Mouse (Mus musculus) hindbrain, embryonic 10.5 days (tissue): Measurements from ENCODE around the gene Man2a2. TPM values are rescaled to one million over a fixed set of nuclear protein-coding genes. Genes with fewer than 3 reads are reported as not detected.
"Not testable (repeated sequence)": the region's sequence is repeated elsewhere in the genome, so short reads cannot be mapped to it uniquely, and the experiment has no call there.

ENCODE experiments used
- DNase-seq: peaks from one replicate; pipeline ENCODE4 v3.0.0-alpha.2; 2017; ENCODE audit warnings: low spot score
- H3K27ac ChIP-seq: fragments of 300-500 bp; sonication (generic); 2 replicates; pipeline ENCODE4 v1.5.1; 2016; ENCODE audit warnings: mild to moderate bottlenecking, moderate library complexity
- H3K27me3 ChIP-seq: fragments of 300-500 bp; sonication (generic); 2 replicates; pipeline ENCODE4 v1.6.1; 2016; ENCODE audit warnings: mild to moderate bottlenecking; ENCODE audit not compliant: poor library complexity, insufficient read depth, severe bottlenecking
- H3K36me3 ChIP-seq: fragments of 300-500 bp; sonication (generic); 2 replicates; pipeline ENCODE4 v1.6.1; 2016; ENCODE audit warnings: mild to moderate bottlenecking, moderate library complexity
- H3K4me1 ChIP-seq: fragments of 300-500 bp; sonication (generic); replicated peaks from 2 replicates; pipeline ENCODE4 v1.6.1; 2016; ENCODE audit warnings: mild to moderate bottlenecking
- H3K4me3 ChIP-seq: fragments of 300-500 bp; sonication (generic); 2 replicates; pipeline ENCODE4 v1.5.1; 2016; ENCODE audit warnings: mild to moderate bottlenecking, moderate library complexity
- H3K9me3 ChIP-seq: fragments of 300-500 bp; sonication (generic); 2 replicates; pipeline ENCODE4 v1.6.1; 2016; ENCODE audit warnings: mild to moderate bottlenecking, moderate library complexity
- WGBS: fragments of 180-500 bp; shearing (Covaris S2); methylation state at CpG from one replicate; pipeline ENCODE4 v1.1.7; 2016; 5-methylcytosine and 5-hydroxymethylcytosine counted together
- polyA plus RNA-seq: library from polyadenylated mRNA; unstranded; fragments of >200 nt; fragmentation: Nextera tagmentation; extraction: Ambion mirVana; gene quantifications from 2 replicates; pipeline ENCODE4 v1.2.1, GENCODE M21; 2016

Gene Man2a2
- polyA plus RNA-seq, 1 experiment from 2014 or later, result 17.7 TPM

GRCm38 (mm10) chr7:80405188-80405695 lies 34.1 kb upstream of the Man2a2 start, which contains the start of gene Furin:
Gene Furin (minus strand): TSS chr7:80405436.
- peaks cover 18% of the 10 kb centered on the region for H3K4me1 ChIP-seq
- DNase-seq, result no peak
- WGBS, result 78% methylated on average over 9 of the region's 9 CpGs
- H3K9me3 ChIP-seq, result no peaks in the 10 kb centered on the region
- H3K4me3 ChIP-seq, result no peak within 1 kb of the TSS
- H3K27me3 ChIP-seq, result peaks cover 30% of the 10 kb centered on the region
- no peak within 1 kb of the TSS for H3K27ac ChIP-seq
- no peaks in the 10 kb centered on the region for H3K36me3 ChIP-seq

DNA sequence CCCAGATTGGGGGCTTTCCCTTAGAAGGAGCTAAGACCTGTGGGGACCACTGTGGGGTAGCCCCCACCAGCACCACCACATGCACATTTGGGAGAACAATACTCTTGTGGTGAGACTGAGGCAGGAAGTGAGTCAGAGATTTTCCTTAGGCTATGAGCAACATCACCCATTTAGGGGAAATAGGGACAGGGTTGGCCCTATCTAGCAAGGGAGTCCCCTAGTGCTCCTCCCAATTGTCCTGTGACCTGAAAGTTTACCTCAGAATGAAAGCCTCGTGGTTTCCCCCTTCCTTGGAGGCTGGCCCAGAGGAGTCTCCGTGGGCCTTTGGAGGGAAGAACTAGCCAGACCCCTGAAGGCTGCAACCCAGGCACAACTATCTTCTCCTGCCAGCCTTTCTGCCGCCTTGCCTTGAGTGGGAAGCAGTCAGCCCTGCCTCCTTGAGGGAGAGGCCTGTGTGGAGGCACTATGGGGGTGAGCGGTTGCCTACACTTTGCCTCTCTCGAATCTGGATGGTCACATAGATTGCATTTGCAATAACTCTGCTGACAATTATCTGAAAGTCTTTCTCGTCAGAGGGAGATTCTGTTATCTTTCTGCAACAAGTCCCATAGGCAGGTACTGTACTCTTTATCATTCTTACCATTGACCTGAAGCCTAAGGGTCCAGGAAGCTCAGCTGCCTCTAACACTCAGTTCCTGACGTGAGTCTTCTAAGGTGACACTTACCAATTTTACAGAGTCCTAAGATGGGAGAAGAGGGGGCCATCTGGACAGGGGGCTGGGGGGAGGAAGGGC lies 33.1 kb upstream of the Man2a2 start:
- H3K9me3 ChIP-seq, result no peaks in the 10 kb centered on the region
- no peak overlapping the region for H3K27ac ChIP-seq
- DNase-seq, result no peak
- no peaks in the 10 kb centered on the region for H3K36me3 ChIP-seq
- H3K4me1 ChIP-seq, result peaks cover 23% of the 10 kb centered on the region
- peaks cover 30% of the 10 kb centered on the region for H3K27me3 ChIP-seq
- 58% methylated on average over 7 of the region's 7 CpGs for WGBS
- H3K4me3 ChIP-seq, result no peak overlapping the region

- Histone ChIP-seq H3K36me3 (0 out of 2 replicates have a peak, but pooled peaks cover 1% of the 10 kb centered on the region), H3K27ac (no peak overlapping the region), H3K4me1 (peaks cover 30% of the 10 kb centered on the region), H3K27me3 (peaks cover 30% of the 10 kb centered on the region), H3K9me3 (no peaks in the 10 kb centered on the region), H3K4me3 (peak overlapping the region; percentile 93; the same call in 1 of the 2 replicates)
- 55% methylated on average over 9 of the region's 9 CpGs for WGBS
- no peak for DNase-seq
Observed at GRCm38 (mm10) chr7:80403551-80403950, 32.4 kb upstream of the Man2a2 start.

DNA sequence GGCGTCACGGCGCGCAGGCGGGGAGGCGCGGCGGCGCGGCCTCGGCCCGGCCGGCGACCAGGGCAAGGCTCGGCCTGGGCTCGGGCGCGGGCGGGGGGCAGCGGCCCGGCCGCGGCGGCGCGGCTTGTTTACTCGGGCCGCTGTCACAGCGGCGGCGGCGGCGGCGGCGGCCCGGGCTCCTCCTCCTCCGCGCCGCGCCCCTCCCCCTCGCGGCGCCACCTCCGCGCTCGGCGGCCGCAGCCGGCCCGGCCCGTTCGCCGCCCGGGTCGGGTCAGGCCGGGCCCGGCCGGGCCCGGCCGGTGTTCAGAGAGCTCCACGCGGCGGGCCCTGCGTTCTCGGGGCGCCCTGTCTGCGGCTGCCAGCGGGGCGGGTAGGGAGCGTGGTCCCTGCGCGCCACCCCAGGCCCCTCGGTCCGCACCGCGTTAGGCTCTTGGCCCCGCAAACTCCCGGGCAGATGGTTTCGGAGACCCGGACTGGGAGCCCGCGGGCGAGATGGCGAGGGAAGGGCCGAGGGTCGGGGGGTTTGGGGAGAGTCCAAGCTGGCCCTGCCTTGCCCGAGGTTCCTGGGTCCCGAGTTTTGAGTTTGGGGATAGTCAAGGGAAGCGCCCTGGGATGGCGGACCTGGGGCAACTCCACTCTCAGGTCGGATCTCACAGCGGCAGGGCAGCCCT lies 31.6 kb upstream of the Man2a2 start:
- Histone ChIP-seq H3K9me3 (no peaks in the 10 kb centered on the region), H3K27me3 (peaks cover 30% of the 10 kb centered on the region), H3K36me3 (peaks cover 9% of the 10 kb centered on the region), H3K27ac (peak overlapping the region; percentile 94), H3K4me3 (peak overlapping the region; percentile 93), H3K4me1 (peaks cover 34% of the 10 kb centered on the region)
- peak; percentile 74 for DNase-seq
- 14% methylated on average over 91 of the region's 92 CpGs for WGBS

DNA sequence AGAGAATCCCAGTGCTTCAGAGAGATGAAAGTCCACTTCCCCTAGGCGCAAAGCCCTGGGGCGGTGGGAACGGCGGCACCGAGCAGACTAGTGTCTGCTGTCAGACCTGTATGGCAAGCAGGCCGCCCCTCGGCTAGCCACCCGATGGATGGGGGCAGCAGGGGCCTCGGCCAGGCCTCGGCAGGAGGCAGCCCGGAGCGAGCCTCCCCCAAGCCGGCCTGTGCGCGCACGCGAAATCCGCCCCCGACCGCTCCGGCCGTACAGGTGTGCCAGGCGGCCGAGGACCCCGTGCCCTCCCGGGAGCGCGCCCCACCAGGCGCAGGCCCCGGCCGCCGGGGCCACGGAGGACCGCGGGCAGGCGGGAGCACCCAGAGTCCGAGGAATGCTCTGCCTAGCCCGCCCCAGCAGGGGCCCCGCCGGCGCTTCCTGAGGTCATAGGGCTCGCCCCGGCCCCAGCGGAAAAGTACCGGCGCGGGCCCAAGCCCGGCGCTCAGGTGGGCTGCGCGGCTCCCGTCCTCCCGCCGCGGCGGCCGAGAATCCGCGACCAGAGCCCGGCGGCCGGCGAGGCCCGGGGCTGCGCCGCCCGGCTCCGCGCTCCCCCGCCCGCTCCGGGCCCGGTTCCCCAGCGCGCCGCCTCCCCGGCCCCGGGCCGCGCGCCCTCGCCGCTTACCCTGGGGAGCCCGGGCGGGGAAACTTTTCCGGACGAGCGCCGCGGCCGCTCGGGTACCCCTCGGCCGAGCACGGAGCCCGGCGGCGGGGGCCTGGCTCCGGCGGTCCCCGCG lies 30.9 kb upstream of the Man2a2 start:
- Histone ChIP-seq H3K27ac (peak overlapping the region; percentile 92), H3K36me3 (peaks cover 16% of the 10 kb centered on the region), H3K4me1 (peaks cover 34% of the 10 kb centered on the region), H3K27me3 (peaks cover 30% of the 10 kb centered on the region), H3K9me3 (no peaks in the 10 kb centered on the region), H3K4me3 (peak overlapping the region; percentile 93)
- DNase-seq, result peak; percentile 60
- under 1% methylated on average over 102 of the region's 102 CpGs for WGBS

GRCm38 (mm10) chr7:80401041-80401859 lies 30.1 kb upstream of the Man2a2 start:
- no peak for DNase-seq
- Histone ChIP-seq H3K9me3 (no peaks in the 10 kb centered on the region), H3K36me3 (peaks cover 23% of the 10 kb centered on the region), H3K4me3 (peak overlapping the region; percentile 93), H3K27ac (peak overlapping the region; percentile 92), H3K4me1 (peaks cover 34% of the 10 kb centered on the region), H3K27me3 (peaks cover 30% of the 10 kb centered on the region)
- WGBS, result 27% methylated on average over 5 of the region's 5 CpGs

DNA sequence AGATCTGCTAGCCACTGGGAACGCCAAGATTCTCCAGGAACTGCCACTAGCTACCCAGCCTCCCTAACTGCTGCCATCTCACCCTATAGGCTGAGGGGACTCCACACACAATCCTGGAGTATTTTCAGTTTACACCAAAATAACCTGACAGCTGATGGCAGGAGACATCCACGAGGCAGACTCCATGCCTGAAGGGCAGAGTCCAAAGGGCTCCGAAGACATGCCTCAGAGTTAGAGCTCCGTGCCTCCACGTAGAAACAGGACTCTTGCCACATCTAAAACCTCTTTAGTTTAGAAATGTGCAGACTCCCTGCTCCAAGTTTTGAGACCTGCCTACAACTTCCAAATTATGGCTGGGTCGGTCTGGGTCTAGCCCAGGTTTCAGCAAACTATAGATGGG lies 29.4 kb upstream of the Man2a2 start:
- H3K4me3 ChIP-seq, result peak overlapping the region; percentile 13; the same call in 1 of the 2 replicates

DNA sequence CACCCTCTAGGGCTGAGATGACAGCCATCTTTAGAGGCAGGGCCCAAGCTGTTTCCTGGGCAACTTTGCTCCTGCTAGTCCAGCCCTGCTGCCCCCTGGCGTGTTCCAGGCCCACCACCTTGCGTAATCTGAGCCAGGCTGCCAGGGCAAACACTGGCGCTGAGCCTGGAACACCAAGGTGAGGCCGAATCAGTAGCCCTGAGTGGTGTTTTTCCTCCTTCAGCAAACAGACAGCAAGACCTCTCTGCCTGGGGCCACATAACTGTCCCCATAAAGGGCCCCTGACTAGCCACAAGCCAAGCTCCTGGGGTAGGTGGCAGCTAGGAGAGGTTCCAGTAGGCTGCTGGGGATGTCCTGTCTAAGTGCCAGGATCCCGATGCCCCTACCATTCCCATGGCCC lies 28.9 kb upstream of the Man2a2 start:
- WGBS, result 62% methylated on average over 5 of the region's 5 CpGs
- Histone ChIP-seq H3K4me3 (peak overlapping the region; percentile 13; the same call in 1 of the 2 replicates), H3K4me1 (peaks cover 34% of the 10 kb centered on the region), H3K27me3 (peaks cover 20% of the 10 kb centered on the region), H3K36me3 (peaks cover 34% of the 10 kb centered on the region), H3K9me3 (no peaks in the 10 kb centered on the region), H3K27ac (no peak overlapping the region)
- no peak for DNase-seq

More for the DNA sequence above, 29.4 kb upstream of the Man2a2 start:
- peaks cover 25% of the 10 kb centered on the region for H3K27me3 ChIP-seq
- peaks cover 34% of the 10 kb centered on the region for H3K4me1 ChIP-seq
- H3K36me3 ChIP-seq, result peaks cover 29% of the 10 kb centered on the region
- WGBS, result 77% methylated on average over 6 of the region's 6 CpGs
- H3K27ac ChIP-seq, result no peak overlapping the region
- no peaks in the 10 kb centered on the region for H3K9me3 ChIP-seq
- DNase-seq, result no peak

GRCm38 (mm10) chr7:80398654-80399444 lies 27.7 kb upstream of the Man2a2 start:
- Histone ChIP-seq H3K36me3 (peaks cover 43% of the 10 kb centered on the region), H3K4me1 (peaks cover 34% of the 10 kb centered on the region), H3K27ac (0 out of 2 replicates have a peak overlapping the region, but pooled peaks have one; percentile 45), H3K4me3 (no peak overlapping the region), H3K27me3 (peaks cover 7% of the 10 kb centered on the region), H3K9me3 (no peaks in the 10 kb centered on the region)
- 71% methylated on average over 9 of the region's 9 CpGs for WGBS
- no peak for DNase-seq

DNA sequence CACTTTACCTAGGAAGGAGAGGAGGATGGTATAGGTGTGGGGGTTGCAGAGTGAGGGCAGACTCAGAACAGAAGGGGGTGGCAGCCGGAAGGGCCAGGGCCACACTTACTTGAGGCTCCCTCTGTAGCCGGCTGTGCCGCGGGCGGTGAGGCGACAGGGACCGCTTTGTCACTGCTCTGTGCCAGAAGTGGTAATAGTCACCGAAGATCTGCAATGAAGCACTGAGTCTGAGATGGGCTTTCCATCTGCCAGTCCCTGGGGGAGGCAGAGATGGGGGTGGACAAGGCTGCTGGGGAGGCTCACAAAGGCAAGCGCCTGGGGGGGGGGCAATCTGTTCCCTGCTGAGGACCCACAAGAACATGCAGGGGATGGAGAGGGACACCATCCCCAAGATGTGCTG lies 26.8 kb upstream of the Man2a2 start:
- no peak for DNase-seq
- Histone ChIP-seq H3K27me3 (no peaks in the 10 kb centered on the region), H3K27ac (no peak overlapping the region), H3K4me1 (peaks cover 34% of the 10 kb centered on the region), H3K9me3 (no peaks in the 10 kb centered on the region), H3K4me3 (no peak overlapping the region), H3K36me3 (peaks cover 51% of the 10 kb centered on the region)
- WGBS, result 85% methylated on average over 9 of the region's 9 CpGs

DNA sequence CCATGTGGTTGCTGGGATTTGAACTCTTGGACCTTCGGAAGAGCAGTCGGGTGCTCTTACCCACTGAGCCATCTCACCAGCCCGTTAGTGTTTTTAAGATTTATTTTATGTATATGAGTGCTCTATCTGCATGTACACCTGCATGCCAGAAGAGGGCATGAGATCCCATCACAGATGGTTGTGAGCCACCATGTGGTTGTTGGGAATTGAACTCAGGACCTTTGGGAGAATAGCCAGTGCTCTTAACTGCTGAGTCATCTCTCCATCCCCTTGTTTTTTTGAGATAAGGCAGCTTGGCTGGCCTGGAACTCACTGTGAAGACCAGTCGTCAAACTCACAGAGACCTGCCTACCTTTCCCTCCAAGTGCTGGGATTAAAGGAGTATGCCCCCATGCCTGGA lies 25.3 kb upstream of the Man2a2 start:
- H3K36me3 ChIP-seq, result peaks cover 67% of the 10 kb centered on the region
- H3K27me3 ChIP-seq, H3K27ac ChIP-seq, DNase-seq, H3K4me3 ChIP-seq, H3K9me3 ChIP-seq: not testable (repeated sequence)
- peaks cover 28% of the 10 kb centered on the region for H3K4me1 ChIP-seq
- WGBS, result 89% methylated on average over 4 of the region's 4 CpGs
